Mouse (Mus musculus): ENCODE results near the gene Igfbp6.

The Igfbp6 gene

GRCm38 (mm10) chr15:102144274-102144711 lies at the start of gene Igfbp6:
Gene Igfbp6 (plus strand): TSS chr15:102144362.
- no peak for DNase-seq (ENCODE audit: low read depth, low spot score)

- no peak for DNase-seq (ENCODE audit: low read depth, low spot score)
Observed at GRCm38 (mm10) chr15:102094988-102095387, 49.2 kb upstream of the Igfbp6 start.

GRCm38 (mm10) chr15:102097147-102097915 lies 46.8 kb upstream of the Igfbp6 start:
- DNase-seq (ENCODE audit: low read depth, low spot score): no peak

- DNase-seq (ENCODE audit: low read depth, low spot score): no peak
Observed at GRCm38 (mm10) chr15:102097991-102098555, 46.1 kb upstream of the Igfbp6 start.

GRCm38 (mm10) chr15:102099260-102099659 lies 44.9 kb upstream of the Igfbp6 start:
- DNase-seq (ENCODE audit: low read depth, low spot score): no peak

- no peak for DNase-seq (ENCODE audit: low read depth, low spot score)
Observed at GRCm38 (mm10) chr15:102099771-102100160, 44.4 kb upstream of the Igfbp6 start.

GRCm38 (mm10) chr15:102100161-102100981 lies 43.8 kb upstream of the Igfbp6 start, which contains the start of gene Tns2:
Gene Tns2 (plus strand): TSS chr15:102100413.
- DNase-seq (ENCODE audit: low read depth, low spot score): peak; percentile 37

GRCm38 (mm10) chr15:102100996-102101671 lies 43.0 kb upstream of the Igfbp6 start:
- DNase-seq (ENCODE audit: low read depth, low spot score): no peak

- no peak for DNase-seq (ENCODE audit: low read depth, low spot score)
Observed at GRCm38 (mm10) chr15:102101672-102102541, 42.3 kb upstream of the Igfbp6 start.

GRCm38 (mm10) chr15:102102548-102103121 lies 41.5 kb upstream of the Igfbp6 start:
- no peak for DNase-seq (ENCODE audit: low read depth, low spot score)

- no peak for DNase-seq (ENCODE audit: low read depth, low spot score)
Observed at GRCm38 (mm10) chr15:102103371-102103946, 40.7 kb upstream of the Igfbp6 start.

- no peak for DNase-seq (ENCODE audit: low read depth, low spot score)
Observed at GRCm38 (mm10) chr15:102103947-102104555, 40.1 kb upstream of the Igfbp6 start.

GRCm38 (mm10) chr15:102105360-102105759 lies 38.8 kb upstream of the Igfbp6 start:
- DNase-seq (ENCODE audit: low read depth, low spot score): no peak

GRCm38 (mm10) chr15:102105764-102106730 lies 38.1 kb upstream of the Igfbp6 start:
- DNase-seq (ENCODE audit: low read depth, low spot score): no peak

- DNase-seq (ENCODE audit: low read depth, low spot score): no peak
Observed at GRCm38 (mm10) chr15:102106754-102107456, 37.3 kb upstream of the Igfbp6 start.

- no peak for DNase-seq (ENCODE audit: low read depth, low spot score)
Observed at GRCm38 (mm10) chr15:102107689-102108573, 36.2 kb upstream of the Igfbp6 start.

Data from retina, adult 2 months (tissue).